32 mouse cellular contexts compared by ENCODE assay signal in the genomic region with DNA sequence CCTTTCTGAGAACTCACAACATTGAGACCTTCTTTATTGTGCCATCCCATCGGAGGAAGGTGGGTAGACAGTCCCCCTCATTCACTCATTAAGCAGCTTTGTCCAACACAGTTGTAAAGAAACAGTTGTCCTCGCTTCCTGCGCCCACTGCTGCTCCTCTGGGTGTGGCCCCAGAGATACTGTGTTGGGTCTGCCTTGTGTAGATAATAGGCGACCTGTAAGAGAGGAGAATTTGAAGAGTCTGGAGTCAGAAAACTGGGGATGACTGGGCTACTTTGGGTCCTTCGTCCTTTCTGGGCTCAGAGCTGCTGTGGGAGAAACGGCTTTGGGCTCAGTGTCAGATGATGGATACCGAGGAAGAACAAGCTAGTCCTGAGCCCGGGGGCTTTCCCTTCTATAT. TPM values are rescaled to one million over a fixed set of nuclear protein-coding genes. Genes with fewer than 3 reads are reported as not detected.
DNase-seq lines count a peak whose midpoint lies in the region; ATAC-seq and TF ChIP-seq lines count a peak whose summit lies in the region.
"Had no signal": no experiment of that assay in that cellular context is flagged by ENCODE, and none has a peak within 500 bp of the region (broad histone marks: within the 10 kb centered on the region; RNA-seq: fewer than 3 reads in every experiment).

No protein-coding gene starts in this region.

- peaks cover 6% of the 10 kb centered on the region for H3K4me1 ChIP-seq in heart, embryonic 11.5 days (ENCODE audit: control insufficient read depth, insufficient read depth, low read length)
- 0 out of 2 replicates have a peak, but pooled peaks cover 7% of the 10 kb centered on the region for H3K4me1 ChIP-seq in hindbrain, embryonic 10.5 days (replicated peaks)
- no peaks in the 10 kb centered on the region for H3K4me1 ChIP-seq in hindbrain, embryonic 14.5 days (replicated peaks; ENCODE audit: control insufficient read depth, insufficient read depth, low read length)
- no peaks in the 10 kb centered on the region; the same call in 1 of the 2 replicates for H3K4me1 ChIP-seq in midbrain, embryonic 10.5 days
- no peaks in the 10 kb centered on the region for H3K4me1 ChIP-seq in midbrain, embryonic 14.5 days (ENCODE audit: control insufficient read depth, insufficient read depth, low read length)
- H3K4me1 ChIP-seq in intestine, postnatal 0 days (replicated peaks; ENCODE audit: control insufficient read depth, insufficient read depth, low read length): no peaks in the 10 kb centered on the region
- H3K4me1 ChIP-seq: hindbrain, embryonic 12.5 days had no signal

- no peak overlapping the region for H3K9ac ChIP-seq in heart, embryonic 11.5 days (ENCODE audit: low read depth, low read length)
- H3K9ac ChIP-seq in hindbrain, embryonic 14.5 days: no peak overlapping the region
- no peak overlapping the region for H3K9ac ChIP-seq in midbrain, embryonic 14.5 days (replicated peaks; ENCODE audit: low read length)
- no peak overlapping the region for H3K9ac ChIP-seq in intestine, postnatal 0 days (ENCODE audit: low read depth, low read length)
- H3K9ac ChIP-seq: embryonic facial prominence, embryonic 12.5 days; embryonic facial prominence, embryonic 15.5 days; forebrain, embryonic 12.5 days; hindbrain, embryonic 12.5 days; intestine, embryonic 15.5 days had no signal

- H3K27me3 ChIP-seq in heart, embryonic 11.5 days (ENCODE audit: control insufficient read depth, insufficient read depth, low read length): no peaks in the 10 kb centered on the region
- H3K27me3 ChIP-seq in hindbrain, embryonic 10.5 days (ENCODE audit: insufficient read depth, poor library complexity, severe bottlenecking): no peaks in the 10 kb centered on the region
- no peaks in the 10 kb centered on the region for H3K27me3 ChIP-seq in hindbrain, embryonic 14.5 days (ENCODE audit: control insufficient read depth, insufficient read depth, low read length)
- no peaks in the 10 kb centered on the region for H3K27me3 ChIP-seq in midbrain, embryonic 10.5 days (ENCODE audit: low read depth, poor library complexity, severe bottlenecking)
- H3K27me3 ChIP-seq in midbrain, embryonic 14.5 days (ENCODE audit: control insufficient read depth, insufficient read depth, low read length): no peaks in the 10 kb centered on the region
- no peaks in the 10 kb centered on the region for H3K27me3 ChIP-seq in intestine, postnatal 0 days (replicated peaks; ENCODE audit: control insufficient read depth, insufficient read depth, low read length)
- H3K27me3 ChIP-seq: embryonic facial prominence, embryonic 12.5 days; embryonic facial prominence, embryonic 15.5 days; forebrain, embryonic 12.5 days; hindbrain, embryonic 12.5 days; intestine, embryonic 15.5 days had no signal

- H3K4me3 ChIP-seq in heart, embryonic 11.5 days (ENCODE audit: low read depth, low read length): no peak overlapping the region
- no peak overlapping the region for H3K4me3 ChIP-seq in hindbrain, embryonic 10.5 days
- no peak overlapping the region for H3K4me3 ChIP-seq in hindbrain, embryonic 14.5 days (replicated peaks; ENCODE audit: low read length)
- no peak overlapping the region for H3K4me3 ChIP-seq in midbrain, embryonic 10.5 days
- no peak overlapping the region for H3K4me3 ChIP-seq in midbrain, embryonic 14.5 days (replicated peaks; ENCODE audit: low read depth, low read length)
- no peak overlapping the region for H3K4me3 ChIP-seq in intestine, postnatal 0 days (ENCODE audit: low read depth, low read length)
- H3K4me3 ChIP-seq: embryonic facial prominence, embryonic 12.5 days; embryonic facial prominence, embryonic 15.5 days; forebrain, embryonic 12.5 days; hindbrain, embryonic 12.5 days; intestine, embryonic 15.5 days had no signal

- peak; percentile 69 for ATAC-seq in heart, embryonic 11.5 days (replicated peaks; ENCODE audit: insufficient number of reproducible peaks, low FRiP score, low TSS enrichment)
- ATAC-seq in hindbrain, embryonic 14.5 days (ENCODE audit: low FRiP score): no peak
- no peak for ATAC-seq in midbrain, embryonic 14.5 days (ENCODE audit: low FRiP score, low TSS enrichment)
- no peak for ATAC-seq in intestine, postnatal 0 days
- ATAC-seq: CD4-positive, CD25-positive, alpha-beta regulatory T cell, adult 4 months; forebrain, embryonic 16.5 days; hindbrain, embryonic 16.5 days; intestine, embryonic 15.5 days had no signal

- 77% methylated on average over 8 of the region's 8 CpGs for WGBS in heart, embryonic 11.5 days (ENCODE audit: insufficient replicate concordance)
- WGBS in hindbrain, embryonic 10.5 days: 91% methylated on average over 8 of the region's 8 CpGs
- 96% methylated on average over 8 of the region's 8 CpGs for WGBS in hindbrain, embryonic 14.5 days
- WGBS in midbrain, embryonic 10.5 days: 90% methylated on average over 8 of the region's 8 CpGs
- 92% methylated on average over 8 of the region's 8 CpGs for WGBS in midbrain, embryonic 14.5 days
- 83% methylated on average over 8 of the region's 8 CpGs for WGBS in intestine, postnatal 0 days

- no peaks in the 10 kb centered on the region for H3K36me3 ChIP-seq in heart, embryonic 11.5 days (ENCODE audit: control insufficient read depth, insufficient read depth, low read length)
- H3K36me3 ChIP-seq in hindbrain, embryonic 10.5 days: no peaks in the 10 kb centered on the region
- peaks cover 15% of the 10 kb centered on the region for H3K36me3 ChIP-seq in hindbrain, embryonic 14.5 days (replicated peaks; ENCODE audit: control insufficient read depth, insufficient read depth)
- H3K36me3 ChIP-seq in midbrain, embryonic 10.5 days: peaks cover 13% of the 10 kb centered on the region
- 0 out of 2 replicates have a peak, but pooled peaks cover 3% of the 10 kb centered on the region for H3K36me3 ChIP-seq in midbrain, embryonic 14.5 days (ENCODE audit: control insufficient read depth, insufficient read depth, low read length)
- no peaks in the 10 kb centered on the region for H3K36me3 ChIP-seq in intestine, postnatal 0 days (ENCODE audit: control insufficient read depth, insufficient read depth)
- H3K36me3 ChIP-seq: embryonic facial prominence, embryonic 12.5 days; embryonic facial prominence, embryonic 15.5 days; forebrain, embryonic 12.5 days; intestine, embryonic 15.5 days had no signal

- intact Hi-C loops in heart, postnatal 10 days (cut with DNase I): no loop called here

- H3K9me3 ChIP-seq in heart, embryonic 11.5 days (replicated peaks; ENCODE audit: control insufficient read depth, low read length): no peaks in the 10 kb centered on the region
- H3K9me3 ChIP-seq in hindbrain, embryonic 10.5 days: no peaks in the 10 kb centered on the region
- no peaks in the 10 kb centered on the region for H3K9me3 ChIP-seq in hindbrain, embryonic 14.5 days (ENCODE audit: control insufficient read depth, low read length)
- H3K9me3 ChIP-seq in midbrain, embryonic 10.5 days (replicated peaks): no peaks in the 10 kb centered on the region
- no peaks in the 10 kb centered on the region for H3K9me3 ChIP-seq in midbrain, embryonic 14.5 days (ENCODE audit: control insufficient read depth, low read length)
- H3K9me3 ChIP-seq in intestine, postnatal 0 days (ENCODE audit: control insufficient read depth): no peaks in the 10 kb centered on the region
- H3K9me3 ChIP-seq: embryonic facial prominence, embryonic 12.5 days; embryonic facial prominence, embryonic 15.5 days; forebrain, embryonic 12.5 days; hindbrain, embryonic 12.5 days; intestine, embryonic 15.5 days had no signal

- H3K4me2 ChIP-seq in heart, embryonic 11.5 days: peak overlapping the region; percentile 38
- no peak overlapping the region for H3K4me2 ChIP-seq in hindbrain, embryonic 14.5 days (replicated peaks)
- no peak overlapping the region for H3K4me2 ChIP-seq in midbrain, embryonic 14.5 days (ENCODE audit: low read length)
- no peak overlapping the region for H3K4me2 ChIP-seq in intestine, postnatal 0 days (replicated peaks; ENCODE audit: low read depth)
- H3K4me2 ChIP-seq: embryonic facial prominence, embryonic 12.5 days; embryonic facial prominence, embryonic 15.5 days; forebrain, embryonic 12.5 days; hindbrain, embryonic 12.5 days; intestine, embryonic 15.5 days had no signal

- no peak for TF ChIP-seq CTCF in intestine, postnatal 0 days (IDR thresholded peaks at IDR 0.05; ENCODE audit: low read depth)

- DNase-seq in heart, postnatal 10 days: no peak
- no peak for DNase-seq in hindbrain, embryonic 10.5 days (ENCODE audit: low spot score)
- DNase-seq in hindbrain, embryonic 14.5 days (ENCODE audit: low spot score): no peak
- no peak for DNase-seq in midbrain, embryonic 10.5 days (ENCODE audit: low spot score)
- no peak for DNase-seq in midbrain, embryonic 14.5 days
- DNase-seq: adrenal gland, adult 2 months; adrenal gland, postnatal 14 days; cerebellum, adult 11 months; cerebellum, adult 2 months; cerebellum, adult 9-11 months; cerebellum, postnatal 25 days; gastrocnemius, postnatal 10 days; heart, postnatal 4 days; kidney, adult 18-20 months had no signal

- H3K27ac ChIP-seq in heart, embryonic 11.5 days (ENCODE audit: low read depth, low read length): peak overlapping the region; percentile 66
- H3K27ac ChIP-seq in hindbrain, embryonic 10.5 days: 0 out of 2 replicates have a peak overlapping the region, but pooled peaks have one; percentile 3
- H3K27ac ChIP-seq in hindbrain, embryonic 14.5 days: no peak overlapping the region
- H3K27ac ChIP-seq in midbrain, embryonic 10.5 days (replicated peaks): 0 out of 2 replicates have a peak overlapping the region, but pooled peaks have one; percentile 13
- no peak overlapping the region for H3K27ac ChIP-seq in midbrain, embryonic 14.5 days (replicated peaks; ENCODE audit: low read depth, low read length)
- no peak overlapping the region for H3K27ac ChIP-seq in intestine, postnatal 0 days (ENCODE audit: low read depth, low read length)
- H3K27ac ChIP-seq: embryonic facial prominence, embryonic 12.5 days; embryonic facial prominence, embryonic 15.5 days; forebrain, embryonic 12.5 days; hindbrain, embryonic 12.5 days; intestine, embryonic 15.5 days had no signal

RNA-seq across cellular contexts. Expression of gene Gm11985, which starts 50.0 kb away (rescaled TPM):
- polyA plus RNA-seq in heart, embryonic 11.5 days (2014; fragmentation: Nextera tagmentation; extraction: Ambion mirVana): not detected in 2 replicates
- not detected for total RNA-seq in heart, postnatal 10 days (2021)
- polyA plus RNA-seq in hindbrain, embryonic 10.5 days (2016; fragmentation: Nextera tagmentation; extraction: Ambion mirVana): not detected in 2 replicates
- not detected in 2 replicates for polyA plus RNA-seq in hindbrain, embryonic 14.5 days (2014; fragmentation: Nextera tagmentation; extraction: Ambion mirVana)
- not detected in 2 replicates for polyA plus RNA-seq in midbrain, embryonic 10.5 days (2016; fragmentation: Nextera tagmentation; extraction: Ambion mirVana)
- not detected in 2 replicates for polyA plus RNA-seq in midbrain, embryonic 14.5 days (2014; fragmentation: Nextera tagmentation; extraction: Ambion mirVana)
- not detected in 2 replicates for polyA plus RNA-seq in intestine, postnatal 0 days (2015; fragmentation: Nextera tagmentation; extraction: Ambion mirVana)
- total RNA-seq: adrenal gland, adult 2 months; adrenal gland, postnatal 14 days; adrenal gland, postnatal 4 days; common myeloid progenitor, adult 5-6 weeks; gastrocnemius, adult 18-20 months; gastrocnemius, postnatal 10 days; gastrocnemius, postnatal 4 days; heart, postnatal 4 days; MEL had no signal
- polyA plus RNA-seq: adrenal gland, adult 2 months; C2C12; CD4-positive, CD25-positive, alpha-beta regulatory T cell, adult 4 months; cerebellum, adult 2 months; embryonic facial prominence, embryonic 12.5 days; embryonic facial prominence, embryonic 15.5 days; forebrain, embryonic 12.5 days; forebrain, embryonic 16.5 days; heart, embryonic 14.5 days; heart, postnatal 0 days; hindbrain, embryonic 12.5 days; hindbrain, embryonic 16.5 days; intestine, embryonic 15.5 days had no signal

RNA-seq across cellular contexts. Expression of gene Igfbp1, which starts 59.2 kb away (rescaled TPM):
- polyA plus RNA-seq in heart, embryonic 11.5 days (2014; fragmentation: Nextera tagmentation; extraction: Ambion mirVana): 0.27 TPM in 1 of 2 replicates, not detected in the other
- not detected for total RNA-seq in heart, postnatal 10 days (2021)
- polyA plus RNA-seq in hindbrain, embryonic 10.5 days (2016; fragmentation: Nextera tagmentation; extraction: Ambion mirVana): 0.16 TPM in 1 of 2 replicates, not detected in the other
- polyA plus RNA-seq in hindbrain, embryonic 14.5 days (2014; fragmentation: Nextera tagmentation; extraction: Ambion mirVana): not detected in 2 replicates
- 0.22 and 0.25 TPM in 2 replicates for polyA plus RNA-seq in midbrain, embryonic 10.5 days (2016; fragmentation: Nextera tagmentation; extraction: Ambion mirVana)
- 0.13 TPM in 2 replicates for polyA plus RNA-seq in midbrain, embryonic 14.5 days (2014; fragmentation: Nextera tagmentation; extraction: Ambion mirVana)
- polyA plus RNA-seq in intestine, postnatal 0 days (2015; fragmentation: Nextera tagmentation; extraction: Ambion mirVana): 0.12 TPM in 1 of 2 replicates, not detected in the other
- total RNA-seq: common myeloid progenitor, adult 5-6 weeks; gastrocnemius, adult 18-20 months; heart, postnatal 4 days; MEL had no signal
- polyA plus RNA-seq: C2C12; CD4-positive, CD25-positive, alpha-beta regulatory T cell, adult 4 months; forebrain, embryonic 12.5 days; heart, embryonic 14.5 days; heart, postnatal 0 days had no signal

Comparison
In these comparisons a context has a peak if more than half of its experiments do, and no peak if none do; other contexts are left out.
1. H3K27ac ChIP-seq: peak in heart, embryonic 11.5 days (single experiment), hindbrain, embryonic 10.5 days (single experiment) and midbrain, embryonic 10.5 days (single experiment); none in hindbrain, embryonic 14.5 days (single experiment), midbrain, embryonic 14.5 days (single experiment) and intestine, postnatal 0 days (single experiment).